Mouse (Mus musculus) ovary, postnatal 36 days (tissue): Measurements from ENCODE around the gene Cd86.

ENCODE experiments used
- DNase-seq: peaks from one replicate; pipeline ENCODE4 v3.0.0; 2022; ENCODE audit warnings: low spot score, mixed read lengths

Gene Cd86

DNA sequence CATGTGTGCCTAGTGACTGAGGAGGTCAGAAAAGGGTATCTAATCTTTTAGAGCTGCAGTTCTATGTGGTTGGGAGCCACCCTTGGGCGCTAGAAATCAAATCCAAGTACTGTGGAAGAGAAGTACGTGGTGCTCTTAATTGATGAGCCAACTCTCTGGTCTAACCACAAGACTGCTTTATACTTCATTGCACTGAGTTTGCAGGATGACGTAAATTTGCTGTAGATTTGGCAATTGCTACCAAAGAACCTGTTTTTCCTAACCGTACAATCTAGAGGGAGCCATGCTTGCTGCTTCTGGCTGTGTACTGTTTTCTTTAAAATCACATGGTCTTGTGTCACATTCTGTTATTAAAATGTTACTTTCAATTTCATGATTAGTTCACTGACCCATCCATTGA, 10.0 kb downstream of the Cd86 start:
- no peak for DNase-seq

GRCm38 (mm10) chr16:36655199-36655598, 10.7 kb downstream of the Cd86 start:
- no peak for DNase-seq

DNA sequence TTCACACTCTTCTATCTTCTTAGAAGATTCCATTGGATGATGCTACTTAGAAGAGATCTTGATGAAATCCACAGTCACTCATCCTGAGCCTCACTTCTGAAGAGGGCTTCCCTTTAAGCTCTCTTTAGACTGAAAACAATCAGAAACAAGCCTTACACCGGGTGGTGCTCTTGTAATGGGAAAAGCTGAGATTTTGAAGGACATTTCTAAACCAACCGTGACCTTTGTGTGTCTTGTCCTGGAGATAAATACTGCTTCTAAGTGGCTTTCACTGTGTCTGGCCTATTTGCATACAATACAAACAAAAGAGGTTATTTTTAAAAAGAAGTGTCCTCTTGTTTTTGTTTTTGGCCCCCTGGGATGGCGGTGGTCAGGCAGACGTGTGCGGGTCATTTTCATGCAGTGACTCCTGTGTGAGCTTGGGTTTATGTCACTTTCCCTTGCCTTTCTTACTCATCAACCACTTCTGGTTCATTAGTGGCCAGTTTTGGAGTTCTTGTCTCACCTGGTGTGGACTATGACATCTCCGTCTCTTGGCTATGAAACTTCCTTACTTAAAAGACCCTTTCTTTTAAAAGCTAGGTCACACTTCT, 14.6 kb downstream of the Cd86 start:
- no peak for DNase-seq

DNA sequence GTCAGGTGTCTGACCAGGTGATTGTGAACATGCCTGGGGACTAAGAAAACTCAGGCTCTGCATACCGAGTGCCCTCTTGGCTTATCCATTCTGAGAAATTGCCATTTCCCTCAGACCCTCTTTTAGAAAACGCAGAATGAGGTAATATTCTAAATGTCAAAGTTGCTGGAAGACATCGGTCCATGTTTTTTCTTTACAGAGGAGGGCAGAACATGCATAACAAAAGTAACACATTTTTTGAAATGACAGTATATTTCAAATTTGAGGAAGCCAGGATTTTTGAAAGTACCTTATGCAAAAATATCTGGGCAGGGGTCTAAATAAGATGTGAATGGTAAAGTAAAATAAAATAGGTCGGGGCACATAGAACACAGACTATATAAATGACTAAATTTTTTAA, 15.4 kb downstream of the Cd86 start:
- DNase-seq, result no peak

DNA sequence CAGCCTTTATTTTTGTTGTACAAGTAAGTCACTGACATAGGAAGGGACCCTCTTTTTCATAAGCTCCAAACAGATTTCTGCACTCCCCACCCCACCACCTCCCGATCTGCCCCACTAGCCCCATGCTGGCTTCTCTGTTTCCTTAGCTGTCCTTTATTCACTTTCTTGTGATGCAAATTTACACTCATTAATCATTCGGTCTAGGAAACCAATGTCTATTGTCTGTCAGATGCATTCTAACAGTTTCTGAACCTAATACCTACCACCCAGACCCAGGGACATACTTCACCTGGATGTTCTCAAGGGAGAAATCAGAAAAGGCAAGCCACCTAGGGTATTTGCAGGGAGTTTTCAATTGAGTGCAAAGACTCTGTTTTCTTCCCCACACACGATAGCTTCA, 16.6 kb downstream of the Cd86 start:
- no peak for DNase-seq

DNA sequence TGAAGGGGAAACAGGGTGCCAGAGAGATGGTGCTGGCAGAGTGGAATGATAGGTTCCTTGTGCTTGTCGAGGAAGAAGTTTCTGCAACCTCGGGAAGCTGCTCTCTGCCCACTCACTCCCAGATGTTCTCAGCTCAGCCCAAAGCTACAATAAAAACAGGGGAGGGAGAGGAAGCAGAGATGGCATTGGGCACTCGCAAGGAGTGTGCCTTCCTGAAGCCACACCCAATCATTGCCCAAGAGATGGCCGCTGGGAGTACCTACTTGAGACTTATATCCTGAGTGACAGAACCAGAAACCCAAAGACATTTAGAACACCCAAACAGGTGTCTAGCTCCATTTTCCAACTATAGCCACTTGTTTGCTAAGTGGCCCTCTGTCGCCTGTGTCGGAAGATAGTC, 20.8 kb downstream of the Cd86 start:
- DNase-seq, result no peak

- no peak for DNase-seq
Observed at GRCm38 (mm10) chr16:36642696-36643046, 23.2 kb downstream of the Cd86 start.

- DNase-seq, result no peak
Observed at GRCm38 (mm10) chr16:36641830-36642695, 23.8 kb downstream of the Cd86 start.

DNA sequence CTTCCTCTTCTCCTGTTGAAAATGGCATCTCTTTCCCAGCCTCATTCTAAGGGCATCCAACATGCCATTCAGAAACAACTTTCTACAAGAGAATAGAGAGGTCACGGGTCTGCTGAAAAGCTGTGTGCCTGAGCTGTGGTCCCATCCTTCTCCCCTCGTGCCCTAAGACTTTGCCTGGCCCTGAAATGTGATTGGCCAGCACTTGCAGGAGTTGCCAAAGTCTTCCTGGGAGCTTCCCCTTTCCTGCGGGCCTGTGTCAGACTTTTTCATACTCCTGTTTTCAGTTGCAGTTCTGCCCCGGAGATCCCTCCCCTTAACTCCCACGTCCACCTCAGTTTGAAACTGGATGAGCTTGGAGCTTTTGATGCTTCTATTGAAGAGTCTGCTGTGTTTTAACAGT, 24.9 kb downstream of the Cd86 start:
- no peak for DNase-seq

DNA sequence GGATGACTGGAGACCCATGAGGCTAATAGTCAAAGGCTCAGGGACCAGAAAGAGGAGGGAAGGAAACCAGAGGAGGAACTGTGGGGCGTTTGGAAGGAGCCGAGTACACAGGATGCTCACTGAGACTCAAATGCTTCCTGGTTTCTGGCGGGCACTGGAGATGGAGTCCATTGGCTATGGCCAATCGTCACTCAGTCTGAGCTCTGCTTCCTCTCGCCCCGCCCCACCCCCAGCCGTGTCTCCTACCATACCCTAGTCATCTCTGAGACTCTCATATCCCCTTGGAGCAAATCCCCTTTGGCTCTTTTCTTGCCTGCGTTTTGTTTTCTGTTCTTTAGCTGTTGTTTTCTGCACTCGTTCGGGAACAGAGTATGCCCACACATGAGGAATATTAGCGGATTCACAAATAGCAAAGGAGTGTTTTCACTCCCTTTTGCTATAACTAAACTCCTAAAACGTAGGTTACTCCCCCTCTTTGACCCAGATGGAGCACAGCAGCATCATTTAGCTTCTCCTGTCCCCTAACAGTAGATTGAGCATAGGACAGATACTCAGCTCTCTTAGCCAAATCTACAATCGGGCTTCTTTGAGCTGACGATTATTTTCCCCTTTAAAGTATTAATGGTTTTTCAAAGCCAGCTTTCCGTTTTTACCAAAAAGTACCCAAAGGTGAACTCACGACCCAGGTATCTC, 25.9 kb downstream of the Cd86 start:
- no peak for DNase-seq

DNA sequence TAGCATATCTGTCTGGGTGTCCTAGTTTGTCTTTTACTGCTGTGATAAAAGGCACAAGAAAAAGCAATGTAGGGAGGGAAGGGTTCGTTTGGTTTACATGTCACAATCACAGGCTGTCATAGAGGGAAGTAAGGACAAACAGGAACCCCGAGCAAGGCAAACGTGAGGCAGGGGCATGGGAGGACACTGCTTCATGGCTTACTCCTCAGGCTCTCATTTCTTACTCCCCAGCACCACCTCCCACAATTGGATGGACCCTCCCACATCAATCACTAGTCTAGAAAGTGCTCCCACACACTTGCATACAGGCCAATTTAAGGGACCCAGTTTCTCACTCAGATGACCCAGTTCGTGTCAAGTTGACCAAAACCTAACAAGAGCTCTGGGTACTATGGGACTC, 29.1 kb downstream of the Cd86 start:
- no peak for DNase-seq

DNA sequence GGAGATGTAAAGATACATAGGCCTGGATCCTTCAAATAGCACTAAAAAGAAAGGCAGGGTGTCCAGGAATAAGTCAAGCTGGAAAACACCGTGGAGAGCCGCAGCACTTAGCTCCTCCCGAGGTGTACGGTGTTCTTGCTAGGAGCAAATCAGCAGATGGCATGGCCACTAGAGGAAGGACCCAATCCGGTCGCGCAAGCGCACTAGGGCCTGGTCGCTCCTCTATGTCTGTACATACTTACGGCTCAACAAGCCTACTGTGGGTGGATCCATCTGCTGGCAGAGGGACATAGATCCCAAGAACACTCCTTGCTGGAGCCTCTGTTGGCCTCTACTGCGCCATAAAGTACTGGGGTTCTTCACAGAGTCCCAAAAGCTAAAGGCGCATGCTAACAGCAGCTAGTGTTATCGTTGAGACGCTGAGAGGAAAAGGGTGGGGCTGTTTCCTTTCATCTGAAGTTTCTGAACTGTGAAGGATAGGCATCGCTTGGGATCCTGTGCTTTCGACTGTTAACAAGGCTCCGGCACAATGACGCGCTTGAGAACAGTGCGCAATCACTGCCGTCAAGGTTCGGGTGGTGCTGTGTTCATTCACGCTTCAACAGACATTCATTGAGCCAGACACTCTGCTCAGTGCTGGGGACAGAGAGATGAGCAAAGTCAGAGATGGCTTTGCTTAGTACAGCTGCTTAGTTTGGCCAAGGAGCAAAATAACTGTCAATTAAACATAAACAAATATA, 30.7 kb downstream of the Cd86 start:
- DNase-seq, result no peak

- no peak for DNase-seq
Observed at GRCm38 (mm10) chr16:36634421-36634820, 31.5 kb downstream of the Cd86 start.

GRCm38 (mm10) chr16:36632229-36632628, 33.7 kb downstream of the Cd86 start:
- no peak for DNase-seq

- no peak for DNase-seq
Observed at GRCm38 (mm10) chr16:36631607-36632006, 34.3 kb downstream of the Cd86 start.

DNA sequence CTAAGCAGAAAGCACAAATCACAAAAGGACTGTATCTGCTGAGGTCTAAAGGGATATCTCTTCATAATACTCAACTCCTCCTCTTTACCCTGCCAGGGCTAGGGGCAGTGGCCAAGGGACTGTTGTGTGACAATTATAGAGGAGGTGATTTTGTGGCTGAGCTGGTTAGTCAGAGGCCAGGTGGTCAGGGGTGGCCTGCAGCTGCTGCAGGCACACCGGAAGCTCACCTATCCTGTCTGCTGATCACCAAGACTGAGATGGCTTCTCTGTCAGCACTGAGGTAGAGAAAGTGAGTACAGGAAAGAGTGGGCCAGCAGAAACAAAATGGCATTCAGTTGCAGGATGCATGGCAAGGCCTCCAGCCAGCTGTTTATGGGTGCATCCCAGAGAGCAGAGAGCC, 38.1 kb downstream of the Cd86 start:
- no peak for DNase-seq

- DNase-seq, result no peak
Observed at GRCm38 (mm10) chr16:36626567-36627197, 39.2 kb downstream of the Cd86 start.

DNA sequence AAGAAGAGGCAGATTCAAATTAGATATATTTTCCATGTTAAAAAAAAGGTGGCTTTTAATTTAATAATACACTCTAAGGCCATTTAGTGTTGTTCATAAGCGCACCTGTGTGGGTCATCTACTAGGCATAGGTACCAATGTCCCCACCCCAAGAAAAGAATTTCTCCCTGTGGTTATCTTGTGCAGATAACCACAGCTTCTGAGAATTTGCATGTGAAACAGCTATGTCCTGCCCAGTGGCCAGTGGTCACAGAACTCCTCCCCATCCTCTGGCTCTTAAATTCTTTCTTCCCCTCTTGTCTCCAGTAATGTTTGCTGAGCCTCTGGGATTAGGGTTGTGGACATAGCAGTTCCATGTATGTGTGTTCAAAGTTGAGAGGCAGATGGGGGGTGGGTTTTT, 40.0 kb downstream of the Cd86 start:
- DNase-seq, result no peak

- no peak for DNase-seq
Observed at GRCm38 (mm10) chr16:36622320-36622719, 43.6 kb downstream of the Cd86 start.

- no peak for DNase-seq
Observed at GRCm38 (mm10) chr16:36621108-36621507, 44.8 kb downstream of the Cd86 start.

DNA sequence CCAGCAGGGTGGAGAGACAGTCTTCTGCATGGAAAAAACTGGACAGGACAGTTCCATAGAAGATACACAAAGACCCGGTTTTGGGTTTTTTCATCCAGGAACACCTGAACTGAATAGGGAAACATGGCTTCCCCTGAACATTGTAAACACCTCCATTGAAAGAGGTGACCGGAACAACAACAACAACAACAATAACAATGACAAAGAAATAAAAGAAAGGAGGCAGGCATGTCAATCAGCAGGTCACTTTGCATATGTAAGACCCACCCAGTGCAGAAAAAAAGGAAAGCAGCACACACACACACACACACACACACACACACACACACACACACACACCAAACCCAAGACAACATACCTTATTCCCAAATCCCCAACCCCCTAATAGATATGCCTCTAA, 52.2 kb downstream of the Cd86 start:
- no peak for DNase-seq

GRCm38 (mm10) chr16:36602632-36603031, 63.2 kb downstream of the Cd86 start:
- DNase-seq, result no peak
